Mouse (Mus musculus): ENCODE results near the gene Ubr1. TPM values are rescaled to one million over a fixed set of nuclear protein-coding genes. Genes with fewer than 3 reads are reported as not detected.
"Not testable (repeated sequence)": the region's sequence is repeated elsewhere in the genome, so short reads cannot be mapped to it uniquely, and the experiment has no call there.

The Ubr1 gene
- polyA plus RNA-seq, 1 experiment from 2014 or later = 34.6 TPM

DNA sequence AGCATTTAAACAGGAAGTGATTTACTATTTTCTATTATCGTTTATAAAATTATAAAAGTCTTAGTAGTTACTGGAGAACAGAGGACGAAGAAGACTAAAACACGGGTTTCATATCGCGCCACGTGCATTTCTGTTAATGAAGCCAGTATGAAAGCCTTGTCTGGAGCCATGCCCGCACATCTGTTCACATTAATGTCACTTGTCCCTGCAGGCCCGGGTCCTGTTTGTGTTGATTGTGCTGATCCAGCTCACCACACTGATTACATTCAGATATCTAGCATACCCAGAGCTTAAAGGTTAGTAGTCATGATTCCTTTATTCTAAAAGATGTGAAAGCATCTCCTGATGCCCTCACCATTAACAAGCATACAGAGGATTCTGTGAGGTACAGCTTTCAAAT lies 28.3 kb upstream of the Ubr1 start:
- Histone ChIP-seq H3K9me3 (no peaks in the 10 kb centered on the region), H3K4me3 (replicated peaks) (no peak overlapping the region), H3K27ac (no peak overlapping the region), H3K36me3 (peaks cover 3% of the 10 kb centered on the region; the same call in 1 of the 2 replicates), H3K9ac (replicated peaks) (no peak overlapping the region), H3K27me3 (no peaks in the 10 kb centered on the region), H3K4me1 (replicated peaks) (no peaks in the 10 kb centered on the region), H3K4me2 (replicated peaks) (no peak overlapping the region)
- no peak for ATAC-seq
- WGBS = 94% methylated on average over 8 of the region's 8 CpGs

- H3K9ac ChIP-seq (replicated peaks); H3K4me2 ChIP-seq (replicated peaks); H3K9me3 ChIP-seq; H3K27me3 ChIP-seq; H3K27ac ChIP-seq; H3K4me1 ChIP-seq (replicated peaks); ATAC-seq; H3K4me3 ChIP-seq (replicated peaks); H3K36me3 ChIP-seq: not testable (repeated sequence)
- WGBS = 79% methylated on average over 1 of the region's 1 CpGs
Observed at GRCm38 (mm10) chr2:120996607-120997006, 26.1 kb upstream of the Ubr1 start.

GRCm38 (mm10) chr2:120991196-120991595 lies 20.7 kb upstream of the Ubr1 start:
- Histone ChIP-seq H3K4me1 (replicated peaks) (no peaks in the 10 kb centered on the region), H3K9me3 (no peaks in the 10 kb centered on the region), H3K4me3 (replicated peaks) (no peak overlapping the region), H3K9ac (replicated peaks) (no peak overlapping the region), H3K27ac (no peak overlapping the region), H3K4me2 (replicated peaks) (no peak overlapping the region), H3K36me3 (peaks cover 4% of the 10 kb centered on the region; the same call in 1 of the 2 replicates), H3K27me3 (no peaks in the 10 kb centered on the region)
- WGBS = 79% methylated on average over 4 of the region's 4 CpGs
- no peak for ATAC-seq

DNA sequence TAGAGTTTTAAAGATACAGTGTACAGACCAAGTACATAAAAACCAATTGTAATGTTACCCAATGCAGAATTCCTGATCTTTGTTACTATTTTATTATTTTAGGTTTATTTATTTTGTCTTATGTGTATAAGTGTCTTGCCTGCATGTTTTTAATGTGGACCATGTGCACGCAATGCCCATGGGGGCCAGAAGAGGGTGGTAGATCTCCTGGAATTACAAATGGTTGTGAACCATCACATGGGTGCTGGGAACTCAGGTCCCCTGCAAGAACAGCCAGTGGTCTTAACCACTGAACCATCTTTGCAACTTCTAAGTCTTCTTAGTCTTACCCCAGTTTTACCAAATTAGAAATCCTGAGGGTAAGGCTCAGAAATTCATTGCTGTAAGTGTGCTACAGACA lies 14.7 kb upstream of the Ubr1 start:
- Histone ChIP-seq H3K4me1 (replicated peaks) (no peaks in the 10 kb centered on the region), H3K9ac (replicated peaks) (no peak overlapping the region), H3K4me2 (replicated peaks) (no peak overlapping the region), H3K27me3 (no peaks in the 10 kb centered on the region), H3K36me3 (peaks cover 6% of the 10 kb centered on the region; the same call in 1 of the 2 replicates), H3K9me3 (no peaks in the 10 kb centered on the region), H3K27ac (no peak overlapping the region), H3K4me3 (replicated peaks) (no peak overlapping the region)
- ATAC-seq = no peak
- 96% methylated on average over 1 of the region's 1 CpGs for WGBS

- no peak for ATAC-seq
- Histone ChIP-seq H3K9me3 (no peaks in the 10 kb centered on the region), H3K27me3 (no peaks in the 10 kb centered on the region), H3K4me3 (replicated peaks) (no peak overlapping the region), H3K4me1 (replicated peaks) (no peaks in the 10 kb centered on the region), H3K27ac (no peak overlapping the region), H3K9ac (replicated peaks) (no peak overlapping the region), H3K4me2 (replicated peaks) (no peak overlapping the region), H3K36me3 (peaks cover 6% of the 10 kb centered on the region; the same call in 1 of the 2 replicates)
- 4% methylated on average over 2 of the region's 2 CpGs for WGBS
Observed at GRCm38 (mm10) chr2:120983611-120984010, 13.1 kb upstream of the Ubr1 start.

GRCm38 (mm10) chr2:120980861-120981260 lies 10.3 kb upstream of the Ubr1 start:
- Histone ChIP-seq H3K4me1 (replicated peaks) (peaks cover 12% of the 10 kb centered on the region), H3K27ac (no peak overlapping the region), H3K9ac (replicated peaks) (no peak overlapping the region), H3K27me3 (no peaks in the 10 kb centered on the region), H3K4me2 (replicated peaks) (no peak overlapping the region), H3K4me3 (replicated peaks) (no peak overlapping the region), H3K36me3 (0 out of 2 replicates have a peak, but pooled peaks cover 2% of the 10 kb centered on the region), H3K9me3 (no peaks in the 10 kb centered on the region)
- no peak for ATAC-seq
- 72% methylated on average over 2 of the region's 2 CpGs for WGBS

DNA sequence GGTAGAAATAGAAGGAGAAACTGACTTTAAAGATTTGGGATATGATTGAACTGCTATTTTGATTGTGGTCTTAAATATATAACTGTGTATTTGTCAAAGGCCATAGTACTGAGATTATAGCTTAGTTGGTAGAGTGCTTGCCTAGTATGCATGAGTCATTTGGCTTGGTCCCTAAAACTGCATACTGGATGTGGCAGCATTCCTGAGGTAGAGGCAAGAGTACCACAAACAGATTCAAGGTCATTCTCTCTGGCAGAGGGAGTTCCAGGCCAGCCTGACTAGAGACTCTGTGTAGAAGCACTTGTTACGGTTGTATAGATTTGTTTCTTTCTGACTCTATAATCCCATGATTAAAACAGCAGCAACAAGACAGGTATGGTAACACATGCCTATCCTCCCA lies 9.3 kb upstream of the Ubr1 start:
- H3K27me3 ChIP-seq = no peaks in the 10 kb centered on the region
- no peak for ATAC-seq
- H3K27ac ChIP-seq = no peak overlapping the region
- H3K4me1 ChIP-seq (replicated peaks) = peaks cover 12% of the 10 kb centered on the region
- H3K36me3 ChIP-seq = no peaks in the 10 kb centered on the region
- H3K4me2 ChIP-seq (replicated peaks) = no peak overlapping the region
- no peaks in the 10 kb centered on the region for H3K9me3 ChIP-seq
- 97% methylated on average over 1 of the region's 1 CpGs for WGBS
- no peak overlapping the region for H3K9ac ChIP-seq (replicated peaks)
- no peak overlapping the region for H3K4me3 ChIP-seq (replicated peaks)

GRCm38 (mm10) chr2:120978693-120979037 lies 8.2 kb upstream of the Ubr1 start:
- Histone ChIP-seq H3K27me3 (0 out of 2 replicates have a peak, but pooled peaks cover 3% of the 10 kb centered on the region), H3K36me3 (no peaks in the 10 kb centered on the region), H3K4me3 (replicated peaks) (no peak overlapping the region), H3K27ac (no peak overlapping the region), H3K9me3 (no peaks in the 10 kb centered on the region), H3K4me1 (replicated peaks) (peaks cover 12% of the 10 kb centered on the region), H3K4me2 (replicated peaks) (no peak overlapping the region), H3K9ac (replicated peaks) (no peak overlapping the region)
- no peak for ATAC-seq
- WGBS = 41% methylated on average over 2 of the region's 2 CpGs

DNA sequence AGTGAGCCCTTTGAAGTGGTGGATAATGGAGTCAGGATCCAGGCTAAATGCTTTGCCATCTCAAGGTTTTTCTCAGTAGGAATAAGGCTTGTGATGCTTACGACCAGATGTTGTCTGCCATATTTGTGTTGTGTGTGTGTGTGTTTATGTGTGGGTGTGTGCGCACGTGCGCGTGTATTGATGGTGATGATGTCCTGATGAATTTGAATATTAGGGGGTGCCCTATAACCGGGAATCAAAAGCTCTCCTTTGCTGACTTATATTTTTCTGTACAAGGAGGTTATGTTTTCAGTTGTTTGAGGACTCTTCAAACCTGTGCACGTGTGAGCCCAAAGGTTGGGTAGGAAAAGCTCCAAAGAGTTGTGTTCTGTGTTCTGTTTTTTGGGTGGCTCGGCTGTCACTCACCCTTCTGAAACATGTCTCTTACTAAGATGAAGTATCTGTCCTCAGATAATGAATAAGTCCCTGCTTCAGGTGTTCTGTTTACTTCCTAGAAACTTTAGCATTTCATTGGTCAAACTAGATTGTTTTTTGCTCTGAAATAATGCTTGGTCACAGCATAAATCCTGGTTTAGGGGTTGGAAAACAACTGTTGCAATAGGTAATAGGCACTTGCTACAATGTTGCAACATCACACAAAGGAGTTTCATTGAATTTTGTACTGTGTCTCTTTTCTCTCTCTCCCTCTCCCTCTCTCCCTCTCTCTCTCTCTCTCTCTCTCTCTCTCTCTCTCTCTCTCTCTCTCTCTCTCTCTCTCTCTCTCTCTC lies 7.6 kb upstream of the Ubr1 start:
- H3K9me3 ChIP-seq = no peaks in the 10 kb centered on the region
- peaks cover 12% of the 10 kb centered on the region for H3K4me1 ChIP-seq (replicated peaks)
- H3K27ac ChIP-seq = peak overlapping the region; percentile 87
- peak overlapping the region; percentile 90 for H3K9ac ChIP-seq (replicated peaks)
- peak overlapping the region; percentile 86 for H3K4me2 ChIP-seq (replicated peaks)
- H3K36me3 ChIP-seq = no peaks in the 10 kb centered on the region
- H3K27me3 ChIP-seq = 0 out of 2 replicates have a peak, but pooled peaks cover 3% of the 10 kb centered on the region
- ATAC-seq = no peak; the same call in 1 of the 2 replicates
- 80% methylated on average over 8 of the region's 8 CpGs for WGBS
- H3K4me3 ChIP-seq (replicated peaks) = peak overlapping the region; percentile 78

DNA sequence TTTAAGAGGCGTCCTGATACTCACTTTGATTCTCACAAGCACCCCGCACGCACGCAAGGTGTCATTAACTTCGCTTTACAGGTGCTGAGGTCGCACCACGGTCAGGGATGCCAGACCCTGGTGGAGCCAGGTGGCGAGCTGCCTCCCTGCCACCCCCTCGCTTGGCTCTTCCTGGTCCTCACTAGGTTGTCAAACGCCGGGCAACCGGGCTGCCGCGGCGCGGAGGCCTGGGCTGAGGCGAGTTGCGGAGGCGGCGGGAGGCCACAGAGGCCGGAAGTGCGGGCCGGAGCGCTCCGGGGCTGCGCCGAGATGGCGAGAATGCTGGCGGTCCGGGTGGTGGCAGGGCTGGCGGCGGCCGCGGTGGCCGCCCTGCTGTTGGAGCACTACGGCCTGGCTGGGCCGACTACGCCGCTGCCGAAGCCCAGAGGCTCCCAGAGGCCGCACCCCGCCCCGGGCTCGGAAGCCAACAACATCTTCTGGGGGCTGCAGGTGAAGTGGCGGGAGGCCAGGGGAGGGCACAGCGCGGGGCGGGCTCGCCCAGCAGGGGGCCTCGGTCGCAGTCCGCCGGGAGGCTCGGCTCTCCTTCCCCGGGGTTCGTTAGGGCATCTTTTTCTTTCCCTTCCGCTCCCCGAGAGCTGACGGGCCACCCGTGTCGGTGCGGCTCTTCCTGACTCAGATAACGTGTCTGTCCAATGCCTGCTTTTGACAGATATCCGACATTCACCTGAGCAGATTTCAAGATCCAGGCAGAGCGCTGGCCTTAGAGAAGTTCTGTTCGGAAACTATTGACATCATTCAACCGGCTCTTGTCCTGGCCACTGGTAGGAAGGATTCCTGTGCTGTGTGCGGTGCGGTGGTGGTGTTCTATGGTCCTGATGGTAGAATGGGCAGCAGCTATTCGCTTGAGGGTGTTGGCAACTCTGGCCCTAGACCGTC lies 6.7 kb upstream of the Ubr1 start, which contains the start of gene Tmem62:
TSS of gene Tmem62 (plus strand) at position 28 of the 936 bp plus-strand sequence.
- H3K9me3 ChIP-seq = no peaks in the 10 kb centered on the region
- H3K9ac ChIP-seq (replicated peaks) = peak within 1 kb of the TSS; percentile 90
- WGBS = under 1% methylated on average over 71 of the region's 71 CpGs
- H3K4me2 ChIP-seq (replicated peaks) = peak within 1 kb of the TSS; percentile 86
- no peaks in the 10 kb centered on the region for H3K36me3 ChIP-seq
- H3K4me1 ChIP-seq (replicated peaks) = peaks cover 12% of the 10 kb centered on the region
- peak within 1 kb of the TSS; percentile 87 for H3K27ac ChIP-seq
- 0 out of 2 replicates have a peak, but pooled peaks cover 6% of the 10 kb centered on the region for H3K27me3 ChIP-seq
- H3K4me3 ChIP-seq (replicated peaks) = peak within 1 kb of the TSS; percentile 78
- ATAC-seq = peak; percentile 91

- Histone ChIP-seq H3K36me3 (no peaks in the 10 kb centered on the region), H3K9ac (replicated peaks) (no peak overlapping the region), H3K27me3 (0 out of 2 replicates have a peak, but pooled peaks cover 6% of the 10 kb centered on the region), H3K4me1 (replicated peaks) (peaks cover 15% of the 10 kb centered on the region), H3K9me3 (no peaks in the 10 kb centered on the region), H3K27ac (no peak overlapping the region), H3K4me2 (replicated peaks) (peak overlapping the region; percentile 86; the same call in 1 of the 2 replicates), H3K4me3 (replicated peaks) (0 out of 2 replicates have a peak overlapping the region, but pooled peaks have one; percentile 12)
- WGBS = 50% methylated on average over 4 of the region's 4 CpGs
- ATAC-seq = no peak
Observed at GRCm38 (mm10) chr2:120976308-120976707, 5.8 kb upstream of the Ubr1 start.

- Histone ChIP-seq H3K4me3 (replicated peaks) (no peak overlapping the region), H3K9me3 (no peaks in the 10 kb centered on the region), H3K27me3 (0 out of 2 replicates have a peak, but pooled peaks cover 6% of the 10 kb centered on the region), H3K4me2 (replicated peaks) (no peak overlapping the region), H3K4me1 (replicated peaks) (peaks cover 25% of the 10 kb centered on the region), H3K9ac (replicated peaks) (no peak overlapping the region), H3K36me3 (no peaks in the 10 kb centered on the region), H3K27ac (no peak overlapping the region)
- 12% methylated on average over 5 of the region's 5 CpGs for WGBS
- no peak for ATAC-seq
Observed at GRCm38 (mm10) chr2:120972964-120973363, 2.4 kb upstream of the Ubr1 start.
